Mouse (Mus musculus): ENCODE results near the gene Qtrt1.

Qtrt1 gene

DNA sequence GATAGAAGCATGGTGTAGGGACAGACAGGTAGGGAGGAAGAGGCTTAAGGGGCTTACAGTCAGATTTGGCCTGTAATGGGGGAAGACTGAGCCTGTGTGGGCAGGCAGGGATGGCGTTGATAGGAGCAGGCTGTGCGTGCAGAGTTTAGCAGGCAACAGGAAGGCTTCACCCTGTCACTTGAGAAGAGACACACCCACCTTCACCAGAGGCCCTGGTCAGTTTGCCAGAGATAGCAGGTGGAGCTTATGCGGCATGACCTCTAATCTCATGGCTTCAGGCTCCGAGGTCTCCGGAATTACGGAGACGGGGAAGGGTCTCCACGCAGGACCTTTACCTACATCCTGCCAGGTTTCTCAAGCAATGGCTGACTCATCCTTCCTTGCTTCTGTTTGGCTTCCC is 40.2 kb downstream of the Qtrt1 start:
- WGBS: 65% methylated on average over 8 of the region's 8 CpGs

- WGBS: 42% methylated on average over 7 of the region's 7 CpGs
Observed at GRCm38 (mm10) chr9:21453003-21453402, 41.4 kb downstream of the Qtrt1 start.

DNA sequence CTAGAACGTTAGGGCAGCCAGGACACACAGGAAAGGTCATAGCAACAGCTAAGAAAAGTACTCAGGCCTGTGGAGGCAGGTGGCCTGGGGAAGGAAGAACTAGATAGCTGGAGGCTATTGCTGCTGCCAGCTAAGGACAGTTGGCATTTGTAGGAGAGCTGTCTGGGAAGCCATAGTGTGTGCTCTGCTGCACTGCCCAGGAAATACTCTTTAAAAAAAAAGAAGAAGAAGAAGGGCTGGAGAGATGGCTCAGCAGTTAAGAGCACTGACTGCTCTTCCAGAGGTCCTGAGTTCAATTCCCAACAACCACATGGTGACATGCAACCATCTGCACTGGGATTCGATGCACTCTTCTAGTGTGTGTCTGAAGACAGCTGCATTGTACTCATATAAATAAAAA is 41.8 kb downstream of the Qtrt1 start:
- 38% methylated on average over 2 of the region's 2 CpGs for WGBS

DNA sequence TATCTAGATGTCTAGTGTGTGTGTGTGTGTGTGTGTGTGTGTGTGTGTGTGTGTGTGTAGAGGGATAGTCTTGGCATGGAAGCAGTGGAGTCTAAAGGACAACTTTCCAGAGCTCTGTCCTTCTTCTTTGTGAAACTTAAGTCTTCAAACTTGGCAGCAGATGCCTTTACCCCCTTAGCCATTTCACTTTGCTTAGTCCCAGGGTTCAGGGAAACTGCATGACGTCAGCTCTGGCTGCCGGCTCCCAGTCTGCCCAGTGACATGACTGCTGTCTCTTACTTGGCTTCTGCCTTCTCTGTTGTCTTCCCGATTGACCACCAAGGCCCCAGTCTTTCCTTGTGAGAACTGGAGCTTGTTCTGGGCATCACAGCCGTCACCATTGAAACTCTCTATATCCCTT is 42.9 kb downstream of the Qtrt1 start:
- 47% methylated on average over 4 of the region's 4 CpGs for WGBS

DNA sequence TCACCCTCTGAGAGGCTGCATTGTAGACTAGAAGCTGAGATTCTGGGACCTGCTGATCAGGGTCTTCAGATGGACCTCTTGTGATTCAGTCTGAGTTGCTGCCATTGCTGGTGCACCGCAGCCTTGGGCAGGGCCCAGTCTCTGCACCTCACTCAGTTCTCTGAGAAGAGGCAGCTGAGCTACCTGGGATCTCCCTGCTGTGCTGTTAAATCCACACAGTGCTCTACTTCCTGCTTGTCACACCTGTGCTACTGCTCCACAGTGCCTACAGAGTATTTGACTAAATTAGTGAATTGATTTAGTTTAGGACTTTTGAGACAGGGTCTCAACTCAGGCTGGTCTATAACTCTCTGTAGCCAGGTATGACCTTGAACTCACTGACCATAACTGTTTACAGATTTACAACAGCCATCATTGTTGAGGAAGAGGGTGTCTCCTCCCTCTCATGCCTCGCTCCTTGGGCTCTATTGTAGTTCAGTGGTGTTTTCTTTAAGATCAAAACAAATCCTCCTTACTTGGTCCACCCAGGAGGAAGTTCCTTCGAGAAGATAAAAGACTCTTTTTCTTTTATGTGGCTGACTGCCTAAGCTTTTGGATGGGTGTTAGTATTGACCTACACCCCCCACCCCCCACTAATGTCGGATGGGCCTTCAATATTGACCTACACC is 43.6 kb downstream of the Qtrt1 start:
- 60% methylated on average over 4 of the region's 4 CpGs for WGBS

- WGBS: 88% methylated on average over 7 of the region's 7 CpGs
Observed at GRCm38 (mm10) chr9:21456246-21456929, 44.8 kb downstream of the Qtrt1 start.

DNA sequence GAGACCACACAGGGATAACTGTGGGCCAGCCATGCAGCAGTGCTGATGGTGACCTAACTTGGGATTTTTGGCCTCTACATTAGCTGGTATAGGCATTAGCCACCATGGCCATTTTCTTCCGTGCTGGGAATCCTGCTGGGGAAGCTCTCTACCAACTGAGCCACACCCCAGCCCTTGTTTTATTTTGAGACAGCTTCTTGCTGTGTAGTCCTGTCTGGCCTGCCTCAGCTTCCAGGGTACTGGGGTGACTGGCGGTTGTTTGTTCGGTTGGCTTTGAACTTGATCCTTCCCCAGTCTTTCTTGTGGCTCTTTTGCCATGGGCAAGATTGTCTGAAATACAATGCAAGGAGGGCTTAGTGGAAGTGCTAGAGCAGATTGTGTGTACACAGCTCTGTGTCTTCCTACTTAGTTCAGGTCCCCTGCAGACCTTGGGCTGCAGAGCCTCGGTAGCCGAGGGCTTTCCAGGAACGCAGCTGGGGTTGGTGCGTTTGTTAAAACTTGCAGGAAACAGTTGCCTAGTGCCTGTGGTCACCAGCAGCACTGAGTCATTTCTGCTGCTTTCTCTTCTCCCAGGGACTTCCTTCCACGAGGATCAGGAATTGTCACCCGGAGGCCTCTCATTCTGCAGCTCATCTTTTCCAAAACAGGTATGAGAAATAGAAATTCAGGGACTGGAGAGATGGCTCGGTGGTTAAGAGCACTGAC is 45.4 kb downstream of the Qtrt1 start:
- 64% methylated on average over 10 of the region's 10 CpGs for WGBS

DNA sequence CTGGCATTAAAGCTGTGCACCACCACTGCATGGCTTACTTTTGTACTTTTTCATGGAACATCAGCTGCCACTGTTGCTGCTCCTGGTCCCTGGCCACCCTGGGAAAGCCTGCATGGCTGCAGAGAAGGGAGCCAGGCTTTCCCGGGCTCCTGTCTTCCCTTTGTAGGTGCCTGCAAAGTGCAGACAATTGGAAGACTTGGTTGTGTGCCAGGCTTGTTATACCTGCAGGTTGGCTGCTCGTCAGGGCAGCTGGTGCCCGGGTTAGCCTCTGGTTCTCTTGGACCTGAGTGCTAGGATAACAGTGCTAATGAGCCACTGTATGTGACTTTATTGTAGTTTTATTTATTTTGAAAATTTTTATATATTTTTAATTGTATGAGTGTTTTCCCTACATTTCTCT is 47.2 kb downstream of the Qtrt1 start:
- WGBS: 65% methylated on average over 3 of the region's 3 CpGs

GRCm38 (mm10) chr9:21460400-21460940 is 48.8 kb downstream of the Qtrt1 start:
- 96% methylated on average over 3 of the region's 3 CpGs for WGBS

DNA sequence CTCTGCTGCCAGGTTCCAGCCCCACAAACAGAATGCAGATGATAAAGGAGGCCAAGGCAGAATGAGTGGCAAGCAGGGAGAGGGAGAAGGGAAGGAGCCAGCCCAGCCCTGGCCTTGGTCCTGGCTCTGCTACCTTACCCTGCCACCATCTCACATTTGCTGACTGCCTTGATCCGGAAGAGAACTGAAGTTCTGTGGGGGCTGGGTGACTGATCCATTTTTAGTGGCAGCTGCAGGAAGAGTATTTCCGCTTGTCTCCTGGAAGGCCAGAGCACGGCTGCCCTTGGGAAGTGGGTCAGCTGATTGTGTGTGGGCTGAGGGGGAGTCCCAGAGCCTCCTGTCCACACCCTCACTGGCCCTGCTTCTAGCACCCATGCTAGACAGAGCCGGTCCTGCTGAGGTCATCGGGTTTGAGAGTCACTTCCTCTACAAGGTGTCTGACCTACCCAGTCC is 51.5 kb downstream of the Qtrt1 start:
- 19% methylated on average over 5 of the region's 5 CpGs for WGBS

- WGBS: 59% methylated on average over 3 of the region's 3 CpGs
Observed at GRCm38 (mm10) chr9:21463766-21464564, 52.3 kb downstream of the Qtrt1 start.

- WGBS: 91% methylated on average over 7 of the region's 7 CpGs
Observed at GRCm38 (mm10) chr9:21464565-21464928, 52.9 kb downstream of the Qtrt1 start.

DNA sequence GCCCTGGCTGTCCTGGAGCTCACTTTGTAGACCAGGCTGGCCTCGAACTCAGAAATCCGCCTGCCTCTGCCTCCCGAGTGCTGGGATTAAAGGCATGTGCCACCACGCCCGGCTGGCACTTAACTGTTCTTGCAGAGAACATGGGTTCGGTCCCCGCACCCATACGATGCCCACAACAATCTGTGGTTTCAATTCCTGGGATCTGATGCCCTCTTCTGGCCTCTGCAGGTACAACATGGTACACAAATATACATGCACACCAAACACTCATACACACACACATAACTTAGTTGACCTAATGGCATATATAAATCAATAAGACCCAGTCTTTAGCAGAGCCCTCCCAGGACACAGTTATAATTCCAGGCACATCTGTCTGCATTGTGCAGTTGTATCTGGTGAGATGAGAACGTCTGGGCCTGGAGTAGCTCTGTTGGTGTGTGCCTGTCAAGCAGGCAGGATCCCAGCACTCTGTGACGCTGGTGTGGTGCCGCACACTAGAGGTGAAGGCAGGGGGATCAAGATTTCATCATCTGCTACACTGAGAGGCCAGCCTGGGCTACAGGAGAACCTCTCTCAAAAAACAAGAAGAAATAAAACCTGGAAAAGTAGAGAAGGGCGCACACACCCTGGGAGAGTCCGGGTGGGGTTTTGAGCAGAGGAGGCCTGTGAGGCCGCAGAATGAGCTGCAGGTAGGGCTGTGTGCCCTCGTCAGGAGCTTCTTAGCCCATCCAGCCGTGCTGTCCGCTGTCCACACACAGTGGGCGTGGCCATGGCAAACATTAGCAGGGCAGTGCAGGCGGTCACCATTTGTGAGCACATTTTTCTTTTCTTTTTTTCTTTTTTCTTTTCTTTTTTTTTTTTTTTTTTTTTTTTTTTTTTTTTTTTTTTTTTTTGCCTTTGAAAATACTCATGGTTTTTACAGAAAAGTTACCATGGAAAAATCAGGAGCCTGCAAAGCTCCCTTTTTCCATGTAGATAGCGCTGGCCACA is 57.7 kb downstream of the Qtrt1 start:
- WGBS: 82% methylated on average over 20 of the region's 20 CpGs

All from cerebral cortex, adult 2 months (tissue).